Comparison of ENCODE assay signal across 16 mouse cellular contexts in genomic region chr14:76467932-76468331, GRCm38 (mm10).
"Had no signal": no experiment of that assay in that cellular context is flagged by ENCODE, and none has a peak within 500 bp of the region (broad histone marks: within the 10 kb centered on the region; RNA-seq: fewer than 3 reads in every experiment).

No protein-coding gene starts in this region.

- H3K36me3 ChIP-seq: liver, embryonic 15.5 days; neural tube, embryonic 12.5 days had no signal

- H3K27me3 ChIP-seq: kidney, embryonic 15.5 days; limb, embryonic 13.5 days; liver, embryonic 15.5 days; midbrain, embryonic 12.5 days; neural tube, embryonic 12.5 days had no signal

- H3K9me3 ChIP-seq: kidney, embryonic 15.5 days; limb, embryonic 13.5 days; liver, embryonic 15.5 days; megakaryocyte, embryonic 14.5 days; midbrain, embryonic 12.5 days; neural tube, embryonic 12.5 days had no signal

- DNase-seq: kidney, adult 2 months; kidney, postnatal 25 days; lung, adult 2 months; lung, postnatal 14 days; spleen, adult 18-20 months; thymus, postnatal 4 days had no signal

- H3K4me2 ChIP-seq: limb, embryonic 13.5 days; liver, embryonic 11.5 days; liver, embryonic 15.5 days; midbrain, embryonic 12.5 days; neural tube, embryonic 12.5 days had no signal

- H3K4me3 ChIP-seq: kidney, embryonic 15.5 days; left cerebral cortex, adult 2 months; limb, embryonic 13.5 days; liver, embryonic 15.5 days; megakaryocyte, embryonic 14.5 days; midbrain, embryonic 12.5 days; neural tube, embryonic 12.5 days had no signal

- ATAC-seq: intestine, embryonic 16.5 days had no signal

- H3K4me1 ChIP-seq: liver, embryonic 15.5 days had no signal

- H3K9ac ChIP-seq: kidney, embryonic 15.5 days; limb, embryonic 13.5 days; liver, embryonic 15.5 days; midbrain, embryonic 12.5 days; neural tube, embryonic 12.5 days had no signal

- H3K27ac ChIP-seq: kidney, embryonic 15.5 days; left cerebral cortex, adult 2 months; limb, embryonic 13.5 days; liver, embryonic 15.5 days; macrophage; midbrain, embryonic 12.5 days; neural tube, embryonic 12.5 days had no signal
